Mouse (Mus musculus): ENCODE measurements around the gene Zfp422. TPM values are rescaled to one million over a fixed set of nuclear protein-coding genes. Genes with fewer than 3 reads are reported as not detected.

Gene Zfp422
- polyA plus RNA-seq, 1 experiment, result 32.4 TPM

- DNase-seq, result no peak
- Histone ChIP-seq H3K27ac (ENCODE audit: insufficient read depth, low read length) (no peak overlapping the region), H3K4me3 (replicated peaks; ENCODE audit: insufficient read depth, low read depth, low read length) (no peak overlapping the region), H3K4me1 (ENCODE audit: control insufficient read depth, insufficient read depth, low read length) (no peaks in the 10 kb centered on the region), H3K27me3 (ENCODE audit: control insufficient read depth, insufficient read depth, low read length) (no peaks in the 10 kb centered on the region)
- no peak for TF ChIP-seq CTCF (IDR thresholded peaks at IDR 0.05; ENCODE audit: borderline replicate concordance, insufficient read depth, low read depth, low read length)
- no peak for TF ChIP-seq POLR2A (IDR thresholded peaks at IDR 0.05; ENCODE audit: borderline replicate concordance, insufficient read depth, low read length)
- WGBS, result 78% methylated on average over 6 of the region's 6 CpGs
Measured at GRCm38 (mm10) chr6:116664031-116664430, 35.2 kb upstream of the Zfp422 start.

GRCm38 (mm10) chr6:116663364-116663763 is 34.6 kb upstream of the Zfp422 start:
- DNase-seq, result no peak
- Histone ChIP-seq H3K27ac (ENCODE audit: insufficient read depth, low read length) (no peak overlapping the region), H3K4me3 (replicated peaks; ENCODE audit: insufficient read depth, low read depth, low read length) (no peak overlapping the region), H3K27me3 (ENCODE audit: control insufficient read depth, insufficient read depth, low read length) (no peaks in the 10 kb centered on the region), H3K4me1 (ENCODE audit: control insufficient read depth, insufficient read depth, low read length) (no peaks in the 10 kb centered on the region)
- WGBS, result 90% methylated on average over 2 of the region's 2 CpGs
- TF ChIP-seq POLR2A (IDR thresholded peaks at IDR 0.05; ENCODE audit: borderline replicate concordance, insufficient read depth, low read length) (no peak), CTCF (IDR thresholded peaks at IDR 0.05; ENCODE audit: borderline replicate concordance, insufficient read depth, low read depth, low read length) (no peak)

- TF ChIP-seq POLR2A (IDR thresholded peaks at IDR 0.05; ENCODE audit: borderline replicate concordance, insufficient read depth, low read length) (no peak), CTCF (IDR thresholded peaks at IDR 0.05; ENCODE audit: borderline replicate concordance, insufficient read depth, low read depth, low read length) (peak; percentile 47; the same call in 1 of the 2 replicates)
- no peaks in the 10 kb centered on the region for H3K27me3 ChIP-seq (ENCODE audit: control insufficient read depth, insufficient read depth, low read length)
- H3K4me1 ChIP-seq (ENCODE audit: control insufficient read depth, insufficient read depth, low read length), result peaks cover 5% of the 10 kb centered on the region; the same call in 1 of the 2 replicates
- peak; percentile 28 to 44 for DNase-seq
- H3K4me3 ChIP-seq (replicated peaks; ENCODE audit: insufficient read depth, low read depth, low read length), result no peak overlapping the region
- H3K27ac ChIP-seq (ENCODE audit: insufficient read depth, low read length), result no peak overlapping the region
- WGBS, result 16% methylated on average over 9 of the region's 9 CpGs
Measured at GRCm38 (mm10) chr6:116653684-116654454, 25.1 kb upstream of the Zfp422 start.

DNA sequence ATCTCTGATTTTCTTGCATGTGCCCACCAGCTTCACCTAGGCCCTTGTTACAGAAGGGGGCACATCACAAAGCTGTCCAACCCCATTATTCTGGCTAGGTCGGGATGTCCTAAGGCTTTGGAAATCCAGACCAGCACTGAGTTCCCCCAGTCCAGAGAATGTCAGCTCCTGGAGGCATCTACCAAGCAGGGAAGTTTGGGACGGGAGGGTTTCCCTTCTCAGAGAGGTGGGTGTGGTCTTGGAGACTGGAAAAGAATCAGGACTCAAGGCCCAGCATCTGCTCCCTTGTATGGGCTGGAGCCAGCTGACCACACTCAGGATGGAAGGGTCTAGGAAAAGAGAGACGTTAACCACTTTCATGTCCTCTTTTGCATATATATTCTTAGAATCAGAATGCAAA is 24.4 kb upstream of the Zfp422 start:
- no peak for DNase-seq
- no peaks in the 10 kb centered on the region for H3K27me3 ChIP-seq (ENCODE audit: control insufficient read depth, insufficient read depth, low read length)
- no peak for TF ChIP-seq CTCF (IDR thresholded peaks at IDR 0.05; ENCODE audit: borderline replicate concordance, insufficient read depth, low read depth, low read length)
- no peak for TF ChIP-seq POLR2A (IDR thresholded peaks at IDR 0.05; ENCODE audit: borderline replicate concordance, insufficient read depth, low read length)
- H3K4me3 ChIP-seq (replicated peaks; ENCODE audit: insufficient read depth, low read depth, low read length), result no peak overlapping the region
- 81% methylated on average over 3 of the region's 3 CpGs for WGBS
- peaks cover 5% of the 10 kb centered on the region; the same call in 1 of the 2 replicates for H3K4me1 ChIP-seq (ENCODE audit: control insufficient read depth, insufficient read depth, low read length)
- H3K27ac ChIP-seq (ENCODE audit: insufficient read depth, low read length), result no peak overlapping the region

DNA sequence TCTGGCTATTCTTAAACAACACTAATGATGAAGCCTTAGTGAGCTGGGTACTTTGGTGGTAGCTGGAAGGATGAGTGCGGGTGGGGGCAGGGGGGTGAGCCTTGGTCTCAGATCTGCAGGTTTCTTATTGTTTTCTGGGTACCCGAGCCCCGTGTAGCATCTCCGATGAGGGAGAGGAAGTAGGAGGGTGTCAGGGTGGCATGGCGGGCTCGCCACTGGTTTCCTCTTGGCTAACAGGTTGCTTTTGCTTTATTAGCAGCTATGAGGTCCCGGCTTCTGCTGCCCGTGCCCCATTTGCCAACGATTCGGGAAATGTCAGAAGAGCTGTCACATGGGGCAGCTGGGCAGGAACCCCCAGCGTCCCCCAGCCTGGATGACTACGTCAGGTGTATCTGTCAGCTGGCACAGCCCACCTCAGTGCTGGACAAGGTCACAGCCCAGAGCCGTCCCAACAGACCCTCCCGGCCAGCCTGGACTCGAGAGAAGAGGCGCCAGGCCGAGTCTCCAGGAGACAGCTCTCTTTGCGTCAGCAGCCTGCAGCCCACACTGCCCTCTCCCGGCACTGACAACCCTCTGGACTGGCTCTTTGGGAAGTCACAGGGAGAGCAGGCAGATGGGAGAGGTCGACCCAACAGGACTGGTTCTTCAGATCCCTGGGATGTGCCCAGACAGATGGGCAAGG is 22.8 kb upstream of the Zfp422 start:
- Histone ChIP-seq H3K27ac (ENCODE audit: insufficient read depth, low read length) (no peak overlapping the region), H3K4me3 (replicated peaks; ENCODE audit: insufficient read depth, low read depth, low read length) (no peak overlapping the region)
- DNase-seq, result peak in 1 of 2 experiments; percentile 29

DNA sequence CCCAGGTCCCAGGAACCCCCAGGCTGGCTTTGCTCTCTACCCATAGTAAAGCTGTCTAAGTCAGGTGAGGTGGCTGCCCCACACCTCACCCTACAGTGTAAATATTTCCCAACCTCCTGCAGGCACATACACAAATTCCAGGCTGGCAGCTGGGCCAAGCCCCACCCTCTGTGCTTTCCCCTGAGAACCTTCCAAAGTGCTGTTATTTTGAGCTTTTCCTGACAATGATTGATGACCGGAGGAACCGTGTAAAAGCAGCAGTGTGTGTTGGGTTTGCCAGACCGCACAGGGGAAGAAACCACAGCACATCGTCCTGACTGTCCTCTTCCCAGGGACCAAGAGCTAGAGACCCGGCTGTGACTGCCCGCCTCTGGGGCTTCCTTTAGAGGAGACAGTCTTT is 21.6 kb upstream of the Zfp422 start, which contains the start of gene Depp1:
Depp1 (plus strand) TSS at position 204 of the 400 bp plus-strand sequence.
- Histone ChIP-seq H3K4me3 (replicated peaks; ENCODE audit: insufficient read depth, low read depth, low read length) (no peak within 1 kb of the TSS), H3K27ac (ENCODE audit: insufficient read depth, low read length) (no peak within 1 kb of the TSS), H3K4me1 (ENCODE audit: control insufficient read depth, insufficient read depth, low read length) (peaks cover 12% of the 10 kb centered on the region), H3K27me3 (ENCODE audit: control insufficient read depth, insufficient read depth, low read length) (no peaks in the 10 kb centered on the region)
- TF ChIP-seq POLR2A (IDR thresholded peaks at IDR 0.05; ENCODE audit: borderline replicate concordance, insufficient read depth, low read length), result no peak
- TF ChIP-seq CTCF (IDR thresholded peaks at IDR 0.05; ENCODE audit: borderline replicate concordance, insufficient read depth, low read depth, low read length), result no peak
- 66% methylated on average over 6 of the region's 6 CpGs for WGBS
- DNase-seq, result no peak

More for the DNA sequence above, 22.8 kb upstream of the Zfp422 start:
- H3K27me3 ChIP-seq (ENCODE audit: control insufficient read depth, insufficient read depth, low read length), result no peaks in the 10 kb centered on the region
- peaks cover 12% of the 10 kb centered on the region for H3K4me1 ChIP-seq (ENCODE audit: control insufficient read depth, insufficient read depth, low read length)
- TF ChIP-seq POLR2A (IDR thresholded peaks at IDR 0.05; ENCODE audit: borderline replicate concordance, insufficient read depth, low read length) (no peak), CTCF (IDR thresholded peaks at IDR 0.05; ENCODE audit: borderline replicate concordance, insufficient read depth, low read depth, low read length) (no peak; the same call in 1 of the 2 replicates)
- 81% methylated on average over 20 of the region's 20 CpGs for WGBS

- no peak overlapping the region for H3K27ac ChIP-seq (ENCODE audit: insufficient read depth, low read length)
- peaks cover 12% of the 10 kb centered on the region for H3K4me1 ChIP-seq (ENCODE audit: control insufficient read depth, insufficient read depth, low read length)
- no peak for DNase-seq
- 91% methylated on average over 7 of the region's 7 CpGs for WGBS
- TF ChIP-seq POLR2A (IDR thresholded peaks at IDR 0.05; ENCODE audit: borderline replicate concordance, insufficient read depth, low read length), result no peak
- no peak for TF ChIP-seq CTCF (IDR thresholded peaks at IDR 0.05; ENCODE audit: borderline replicate concordance, insufficient read depth, low read depth, low read length)
- no peaks in the 10 kb centered on the region for H3K27me3 ChIP-seq (ENCODE audit: control insufficient read depth, insufficient read depth, low read length)
- H3K4me3 ChIP-seq (replicated peaks; ENCODE audit: insufficient read depth, low read depth, low read length), result no peak overlapping the region
Measured at GRCm38 (mm10) chr6:116649811-116650210, 21.0 kb upstream of the Zfp422 start.
